Mouse (Mus musculus) liver, adult 2 months (tissue): ENCODE measurements at regions not wholly inside any gene's neighbourhood (a gene's known extent, or its start where the extent isn't known, plus 50 kb on each side); places are given as distances from the start of the nearest gene placed in this dataset.

Source experiments
- CTCF ChIP-seq: fragments of 200-500 bp; IDR thresholded peaks from 2 replicates; pipeline ENCODE4 v1.5.1; 2011; ENCODE audit warnings: low read depth, low read length, control low read depth
- POLR2A ChIP-seq: fragments of 200-500 bp; IDR thresholded peaks from 2 replicates; pipeline ENCODE4 v1.6.1; 2011; ENCODE audit warnings: low read length, control low read depth; ENCODE audit not compliant: insufficient read depth; ENCODE audit errors: extremely low read depth

DNA sequence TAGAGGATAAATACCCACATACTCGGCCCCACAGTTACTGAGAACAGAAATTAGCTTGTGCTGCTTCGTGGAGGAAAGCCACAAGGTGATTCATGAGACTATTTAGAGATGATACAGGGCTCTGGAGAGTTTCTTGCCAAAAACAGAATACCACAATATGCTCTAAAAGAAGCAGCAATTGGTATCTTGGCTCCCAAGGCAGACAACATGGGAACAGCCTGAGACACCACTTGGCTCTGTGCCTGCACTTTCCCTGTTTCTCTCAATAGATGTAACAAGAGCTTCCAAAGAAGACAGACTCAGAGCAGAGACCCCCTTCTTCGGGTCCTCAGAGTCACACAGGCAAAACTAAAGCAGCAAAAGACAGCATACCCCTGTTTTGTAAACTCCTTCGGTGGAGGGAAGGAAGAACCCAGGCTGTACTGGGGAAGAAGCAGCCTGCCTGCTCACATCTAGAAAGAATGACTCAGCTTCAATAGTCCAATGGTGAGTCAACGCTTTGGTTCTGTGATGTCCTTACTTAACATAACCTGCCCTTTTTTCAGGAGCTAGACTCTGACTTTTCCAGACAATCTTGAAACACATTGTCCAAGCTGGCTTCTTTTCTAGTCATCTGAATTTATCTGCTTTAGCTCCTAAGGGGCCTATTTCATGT lies 132.1 kb upstream of the Dap start:
- TF ChIP-seq CTCF (no peak), POLR2A (no peak)
